Mouse (Mus musculus): Measurements from ENCODE around the gene Naa16.

DNA sequence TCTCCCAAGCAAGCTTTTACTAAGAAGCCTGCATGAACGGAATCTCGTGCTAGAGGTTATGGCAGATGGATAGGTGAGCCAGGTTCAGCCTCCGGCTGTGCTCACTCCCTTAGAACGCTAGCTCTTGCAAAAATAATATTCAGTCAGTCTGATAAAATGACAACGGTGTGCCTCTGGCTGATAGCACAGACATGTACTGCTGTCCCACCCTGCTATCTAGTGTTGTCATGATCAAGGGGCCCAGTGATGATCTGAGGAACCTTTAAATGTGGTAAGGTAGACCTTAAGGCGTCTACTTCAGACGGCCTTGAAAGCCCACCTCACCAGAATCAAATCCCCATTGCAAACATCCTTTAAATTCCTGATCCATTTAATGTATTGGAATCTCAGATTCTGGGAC, 94.4 kb downstream of the Naa16 start:
- TF ChIP-seq CTCF (IDR thresholded peaks at IDR 0.05; ENCODE audit: low read depth, low read length) (no peak), POLR2AphosphoS5 (IDR thresholded peaks at IDR 0.05; ENCODE audit: insufficient replicate concordance, low read depth, low read length) (no peak), GATA1 (IDR thresholded peaks at IDR 0.05; ENCODE audit: borderline replicate concordance, low read length) (no peak)
